Mouse (Mus musculus): ENCODE results near the gene Tnik.

GRCm38 (mm10) chr3:28402221-28402620 lies 139.2 kb downstream of the Tnik start:
- TF ChIP-seq CTCF (IDR thresholded peaks at IDR 0.05; ENCODE audit: control insufficient read depth, insufficient read depth, insufficient read length): no peak
- no peak for TF ChIP-seq CEBPB (IDR thresholded peaks at IDR 0.05; ENCODE audit: low read depth)
- no peak for TF ChIP-seq USF1 (IDR thresholded peaks at IDR 0.05; ENCODE audit: low read depth)
- no peak for TF ChIP-seq MYOG (IDR thresholded peaks at IDR 0.05; ENCODE audit: control insufficient read depth, extremely low read depth, insufficient read length)
- no peak for TF ChIP-seq MYOD1 (IDR thresholded peaks at IDR 0.05; ENCODE audit: control insufficient read depth, insufficient read length, low read depth)
- TF ChIP-seq MAX (IDR thresholded peaks at IDR 0.05): no peak
- no peak for TF ChIP-seq FOSL1 (IDR thresholded peaks at IDR 0.05; ENCODE audit: insufficient read depth, low read length, poor library complexity, severe bottlenecking)

Data from C2C12 (cell line).